Mouse (Mus musculus) heart, embryonic 15.5 days (tissue): ENCODE data around the gene Cd8b1. TPM values are rescaled to one million over a fixed set of nuclear protein-coding genes. Genes with fewer than 3 reads are reported as not detected.

ENCODE experiments used
- ATAC-seq: fragments of 200-750 bp; cut with Nextera tagmentation; replicated peaks from 2 replicates; pipeline ENCODE4 v1.8.0; 2017; ENCODE audit warnings: low read depth, moderate TSS enrichment; ENCODE audit not compliant: insufficient number of reproducible peaks, insufficient read depth, low FRiP score
- H3K27ac ChIP-seq: fragments of 300-500 bp; sonication (generic); 2 replicates; pipeline ENCODE4 v1.5.1; 2015; ENCODE audit warnings: mild to moderate bottlenecking, inconsistent platforms
- H3K27me3 ChIP-seq: fragments of 300-500 bp; sonication (generic); 2 replicates; pipeline ENCODE4 v1.6.1; 2015; ENCODE audit warnings: inconsistent platforms
- H3K36me3 ChIP-seq: fragments of 300-500 bp; sonication (generic); 2 replicates; pipeline ENCODE4 v1.6.1; 2015; ENCODE audit warnings: mild to moderate bottlenecking, inconsistent platforms
- H3K4me1 ChIP-seq: fragments of 300-500 bp; sonication (generic); replicated peaks from 2 replicates; pipeline ENCODE4 v1.6.1; 2015; ENCODE audit warnings: inconsistent platforms
- H3K4me2 ChIP-seq: fragments of 300-500 bp; sonication (generic); 2 replicates; pipeline ENCODE4 v1.6.1; 2015; ENCODE audit warnings: inconsistent platforms, mild to moderate bottlenecking, moderate library complexity
- H3K4me3 ChIP-seq: fragments of 300-500 bp; sonication (generic); 2 replicates; pipeline ENCODE4 v1.5.1; 2015; ENCODE audit warnings: mild to moderate bottlenecking, inconsistent platforms
- H3K9ac ChIP-seq: fragments of 300-500 bp; sonication (generic); 2 replicates; pipeline ENCODE4 v1.6.1; 2015; ENCODE audit warnings: mild to moderate bottlenecking, inconsistent platforms
- H3K9me3 ChIP-seq: fragments of 300-500 bp; sonication (generic); replicated peaks from 2 replicates; pipeline ENCODE4 v1.6.1; 2016; ENCODE audit warnings: inconsistent platforms
- WGBS: fragments of 180-500 bp; shearing (Covaris S2); methylation state at CpG from one replicate; pipeline ENCODE4 v1.1.7; 2015; ENCODE audit warnings: mixed read lengths; 5-methylcytosine and 5-hydroxymethylcytosine counted together
- polyA plus RNA-seq: library from polyadenylated mRNA; unstranded; fragments of >200 nt; fragmentation: Nextera tagmentation; extraction: Ambion mirVana; gene quantifications from 2 replicates; pipeline ENCODE4 v1.2.1, GENCODE M21; 2015

Cd8b1 gene
- 0.76 TPM in 1 of 2 replicates, not detected in the other for polyA plus RNA-seq

DNA sequence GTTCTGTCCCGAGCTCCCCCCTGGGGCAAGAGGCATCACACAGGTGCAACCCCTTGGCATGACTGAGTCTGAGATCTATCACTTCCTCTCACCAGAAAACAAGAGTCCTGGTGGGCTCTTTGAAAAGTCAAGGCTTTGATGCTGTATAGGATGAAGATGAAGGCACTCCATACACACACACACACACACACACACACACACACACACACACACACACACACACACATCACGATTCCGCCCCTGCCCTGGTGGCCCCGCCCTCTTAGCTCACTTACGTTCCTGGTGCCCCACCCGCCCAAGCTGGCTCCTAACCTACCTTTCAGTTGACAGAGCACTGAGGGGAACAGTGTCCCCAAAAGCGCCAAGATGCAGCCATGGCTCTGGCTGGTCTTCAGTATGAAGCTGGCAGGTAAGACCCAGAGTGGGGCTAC lies at the start of gene Cd8b1:
TSS of gene Cd8b1 (plus strand) at position 298 of the 431 bp plus-strand sequence.
- 75% methylated on average over 7 of the region's 7 CpGs for WGBS
- H3K4me3 ChIP-seq, result no peak within 1 kb of the TSS
- ATAC-seq, result no peak

GRCm38 (mm10) chr6:71273715-71274114 lies 48.9 kb upstream of the Cd8b1 start:
- no peak overlapping the region for H3K27ac ChIP-seq
- H3K36me3 ChIP-seq, result no peaks in the 10 kb centered on the region
- peaks cover 32% of the 10 kb centered on the region for H3K4me1 ChIP-seq
- H3K9ac ChIP-seq, result no peak overlapping the region
- no peaks in the 10 kb centered on the region for H3K27me3 ChIP-seq
- H3K4me2 ChIP-seq, result no peak overlapping the region
- H3K9me3 ChIP-seq, result no peaks in the 10 kb centered on the region
- no peak for ATAC-seq
- 81% methylated on average over 1 of the region's 1 CpGs for WGBS
- H3K4me3 ChIP-seq, result no peak overlapping the region

More for the DNA sequence above, at the start of gene Cd8b1:
- Histone ChIP-seq H3K4me1 (no peaks in the 10 kb centered on the region), H3K4me2 (no peak within 1 kb of the TSS), H3K27ac (no peak within 1 kb of the TSS), H3K27me3 (no peaks in the 10 kb centered on the region), H3K36me3 (no peaks in the 10 kb centered on the region), H3K9ac (no peak within 1 kb of the TSS), H3K9me3 (no peaks in the 10 kb centered on the region)

DNA sequence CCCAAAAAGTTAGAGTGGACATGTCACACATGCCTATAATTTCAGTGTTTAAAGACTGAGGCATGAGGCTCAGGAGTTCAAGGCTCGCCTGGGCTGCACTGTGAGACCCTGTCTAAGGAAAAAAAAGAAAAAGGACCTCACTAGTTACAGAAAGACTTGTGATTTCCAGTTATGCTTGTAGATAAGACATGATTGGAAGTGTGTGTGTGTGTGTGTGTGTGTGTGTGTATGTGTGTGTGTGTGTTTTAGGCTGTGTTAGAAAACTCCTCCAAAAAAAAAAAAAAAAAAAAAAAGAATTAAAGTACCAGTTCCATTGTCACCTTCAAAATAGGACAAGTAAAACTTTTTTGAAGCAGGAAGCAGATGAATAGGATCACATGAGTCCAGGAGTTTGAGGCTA lies 48.0 kb upstream of the Cd8b1 start:
- H3K36me3 ChIP-seq, result no peaks in the 10 kb centered on the region
- WGBS, result 86% methylated on average over 1 of the region's 1 CpGs
- ATAC-seq, result no peak
- H3K9ac ChIP-seq, result no peak overlapping the region
- no peaks in the 10 kb centered on the region for H3K9me3 ChIP-seq
- H3K27ac ChIP-seq, result no peak overlapping the region
- H3K4me1 ChIP-seq, result peaks cover 25% of the 10 kb centered on the region
- H3K27me3 ChIP-seq, result no peaks in the 10 kb centered on the region
- H3K4me2 ChIP-seq, result no peak overlapping the region
- no peak overlapping the region for H3K4me3 ChIP-seq

DNA sequence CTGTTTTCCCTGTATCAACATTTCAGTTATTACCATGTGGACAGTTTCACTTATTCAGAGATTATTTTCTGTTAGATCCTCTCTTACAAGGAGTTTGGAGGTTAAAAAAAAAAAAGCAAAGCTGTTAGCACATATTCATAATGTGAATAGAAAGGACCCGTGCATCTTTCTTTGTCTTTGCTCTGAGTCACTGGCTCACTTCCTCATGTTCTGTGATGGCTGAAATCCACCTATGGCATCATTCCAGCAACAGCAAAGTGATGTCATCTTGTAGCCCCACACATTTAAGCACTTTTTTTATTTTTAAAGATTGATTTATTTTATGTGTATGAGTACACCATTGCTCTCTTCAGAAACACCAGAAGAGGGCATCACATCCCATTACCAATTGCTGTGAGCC lies 43.2 kb upstream of the Cd8b1 start:
- Histone ChIP-seq H3K4me2 (no peak overlapping the region), H3K4me1 (0 out of 2 replicates have a peak, but pooled peaks cover 1% of the 10 kb centered on the region), H3K4me3 (no peak overlapping the region), H3K27ac (no peak overlapping the region), H3K9me3 (no peaks in the 10 kb centered on the region), H3K27me3 (no peaks in the 10 kb centered on the region), H3K36me3 (peaks cover 6% of the 10 kb centered on the region), H3K9ac (no peak overlapping the region)
- 42% methylated on average over 1 of the region's 1 CpGs for WGBS
- no peak for ATAC-seq

DNA sequence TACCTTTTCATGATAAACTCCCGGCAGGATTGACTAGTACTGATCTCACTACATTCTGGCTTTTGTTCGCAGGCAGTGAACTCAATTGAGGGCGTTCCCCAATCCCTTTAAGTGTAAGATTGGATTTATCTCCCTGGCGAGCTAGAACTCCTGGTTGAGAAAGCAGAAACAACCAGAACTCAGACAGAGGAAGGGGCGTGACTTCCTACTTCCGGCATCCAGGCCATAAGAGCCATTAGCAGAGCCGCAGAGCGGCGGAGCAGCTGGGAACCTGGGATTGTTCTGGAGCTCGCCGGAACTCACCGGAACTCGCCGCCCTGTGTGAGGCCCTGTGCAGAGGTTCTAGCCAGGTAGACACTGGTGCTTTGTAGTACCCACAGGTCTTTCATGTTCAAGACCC lies 29.1 kb upstream of the Cd8b1 start:
- WGBS, result 79% methylated on average over 14 of the region's 14 CpGs
- Histone ChIP-seq H3K27me3 (no peaks in the 10 kb centered on the region), H3K27ac (no peak overlapping the region), H3K36me3 (no peaks in the 10 kb centered on the region), H3K4me3 (no peak overlapping the region), H3K4me2 (no peak overlapping the region), H3K9ac (no peak overlapping the region), H3K4me1 (no peaks in the 10 kb centered on the region), H3K9me3 (no peaks in the 10 kb centered on the region)
- ATAC-seq, result no peak

DNA sequence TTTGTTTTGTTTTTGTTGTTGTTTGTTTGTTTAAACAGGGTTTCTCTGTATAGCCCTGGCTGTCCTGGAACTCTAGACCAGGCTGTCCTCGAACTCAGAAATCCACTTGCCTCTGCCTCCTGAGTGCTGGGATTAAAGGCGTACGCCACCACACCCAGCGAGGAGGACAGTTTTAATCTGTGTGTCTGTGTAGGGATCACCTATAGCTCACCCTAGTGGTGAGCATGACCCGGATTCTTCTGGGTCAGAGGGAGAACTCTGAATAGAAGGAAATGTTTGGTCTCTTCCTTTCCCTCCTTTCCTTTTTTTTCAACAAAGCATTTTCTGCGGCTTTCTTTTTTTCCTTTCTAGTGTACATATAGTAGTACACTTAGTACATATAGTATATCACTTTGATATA lies 27.3 kb upstream of the Cd8b1 start:
- no peak overlapping the region for H3K9ac ChIP-seq
- no peaks in the 10 kb centered on the region for H3K27me3 ChIP-seq
- H3K4me2 ChIP-seq, result no peak overlapping the region
- 76% methylated on average over 6 of the region's 6 CpGs for WGBS
- no peak overlapping the region for H3K4me3 ChIP-seq
- H3K36me3 ChIP-seq, result no peaks in the 10 kb centered on the region
- H3K4me1 ChIP-seq, result no peaks in the 10 kb centered on the region
- no peaks in the 10 kb centered on the region for H3K9me3 ChIP-seq
- ATAC-seq, result no peak
- H3K27ac ChIP-seq, result no peak overlapping the region

- Histone ChIP-seq H3K9me3 (no peaks in the 10 kb centered on the region), H3K9ac (no peak overlapping the region), H3K4me2 (no peak overlapping the region), H3K36me3 (no peaks in the 10 kb centered on the region), H3K27me3 (no peaks in the 10 kb centered on the region), H3K4me1 (no peaks in the 10 kb centered on the region), H3K4me3 (no peak overlapping the region), H3K27ac (no peak overlapping the region)
- ATAC-seq, result no peak
- WGBS, result 59% methylated on average over 2 of the region's 2 CpGs
Observed at GRCm38 (mm10) chr6:71298051-71298450, 24.5 kb upstream of the Cd8b1 start.

GRCm38 (mm10) chr6:71298751-71299150 lies 23.8 kb upstream of the Cd8b1 start:
- ATAC-seq, result no peak
- Histone ChIP-seq H3K36me3 (no peaks in the 10 kb centered on the region), H3K9ac (no peak overlapping the region), H3K4me2 (no peak overlapping the region), H3K9me3 (no peaks in the 10 kb centered on the region), H3K4me1 (no peaks in the 10 kb centered on the region), H3K27me3 (no peaks in the 10 kb centered on the region), H3K27ac (no peak overlapping the region), H3K4me3 (no peak overlapping the region)
- 47% methylated on average over 3 of the region's 3 CpGs for WGBS

GRCm38 (mm10) chr6:71302097-71302731 lies 20.4 kb upstream of the Cd8b1 start:
- Histone ChIP-seq H3K36me3 (no peaks in the 10 kb centered on the region), H3K27ac (no peak overlapping the region), H3K4me2 (no peak overlapping the region), H3K9me3 (no peaks in the 10 kb centered on the region), H3K27me3 (no peaks in the 10 kb centered on the region), H3K4me1 (no peaks in the 10 kb centered on the region), H3K9ac (no peak overlapping the region), H3K4me3 (no peak overlapping the region)
- ATAC-seq, result no peak
- WGBS, result 59% methylated on average over 6 of the region's 6 CpGs

DNA sequence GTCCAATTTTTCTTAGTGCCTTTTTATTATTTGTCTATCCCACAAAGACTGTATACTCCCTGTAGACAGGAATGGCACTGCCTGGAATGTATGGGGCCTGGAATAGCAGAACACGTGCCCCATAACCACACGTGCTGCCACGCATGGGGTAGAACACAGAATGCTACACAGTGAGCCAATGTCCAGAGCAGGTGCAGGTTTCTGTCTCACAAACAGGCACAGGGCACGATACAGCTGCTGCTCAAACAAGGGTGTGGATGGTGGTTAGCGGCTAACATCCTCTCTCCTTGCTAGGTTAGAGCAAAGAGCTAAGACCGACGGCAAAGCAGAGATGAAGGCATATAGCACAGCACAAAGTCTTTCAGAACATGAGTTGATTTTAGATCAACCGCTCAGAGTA lies 15.1 kb upstream of the Cd8b1 start:
- ATAC-seq, result no peak
- no peak overlapping the region for H3K27ac ChIP-seq
- no peaks in the 10 kb centered on the region for H3K27me3 ChIP-seq

DNA sequence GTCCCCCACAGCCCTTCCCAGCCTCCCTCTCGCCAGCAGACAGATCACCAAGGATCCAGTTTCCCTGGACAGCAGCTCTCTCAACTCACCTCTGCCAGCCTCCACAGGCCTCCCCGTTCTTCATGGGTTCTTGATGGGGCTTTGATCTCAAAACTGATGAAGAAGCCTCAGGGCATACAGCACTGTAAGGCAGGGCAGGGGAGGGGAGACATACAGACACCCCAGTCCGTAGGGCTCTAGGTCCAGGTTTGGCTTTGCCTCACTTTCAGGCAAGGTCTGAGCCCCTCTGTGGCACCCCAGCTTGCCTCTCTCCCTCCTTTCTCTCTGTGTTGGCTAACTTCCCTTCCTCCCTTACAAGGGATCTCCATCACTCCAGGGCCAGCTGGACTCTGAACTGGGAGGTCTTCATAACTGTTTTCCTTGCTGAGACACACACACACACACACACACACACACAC lies 733 bp upstream of the Cd8b1 start, which contains the start of gene Smyd1:
TSS of gene Smyd1 (minus strand) at position 408 of the 458 bp plus-strand sequence.
- Histone ChIP-seq H3K9me3 (no peaks in the 10 kb centered on the region), H3K36me3 (no peaks in the 10 kb centered on the region), H3K4me2 (no peak within 1 kb of the TSS), H3K27me3 (no peaks in the 10 kb centered on the region), H3K4me3 (no peak within 1 kb of the TSS), H3K9ac (no peak within 1 kb of the TSS), H3K27ac (no peak within 1 kb of the TSS), H3K4me1 (no peaks in the 10 kb centered on the region)
- no peak for ATAC-seq
- WGBS, result 74% methylated on average over 3 of the region's 3 CpGs

More for the DNA sequence above, 15.1 kb upstream of the Cd8b1 start:
- H3K4me1 ChIP-seq, result no peaks in the 10 kb centered on the region
- WGBS, result 83% methylated on average over 8 of the region's 8 CpGs
- no peak overlapping the region for H3K9ac ChIP-seq
- H3K9me3 ChIP-seq, result no peaks in the 10 kb centered on the region
- no peak overlapping the region for H3K4me2 ChIP-seq
- no peaks in the 10 kb centered on the region for H3K36me3 ChIP-seq
- no peak overlapping the region for H3K4me3 ChIP-seq

DNA sequence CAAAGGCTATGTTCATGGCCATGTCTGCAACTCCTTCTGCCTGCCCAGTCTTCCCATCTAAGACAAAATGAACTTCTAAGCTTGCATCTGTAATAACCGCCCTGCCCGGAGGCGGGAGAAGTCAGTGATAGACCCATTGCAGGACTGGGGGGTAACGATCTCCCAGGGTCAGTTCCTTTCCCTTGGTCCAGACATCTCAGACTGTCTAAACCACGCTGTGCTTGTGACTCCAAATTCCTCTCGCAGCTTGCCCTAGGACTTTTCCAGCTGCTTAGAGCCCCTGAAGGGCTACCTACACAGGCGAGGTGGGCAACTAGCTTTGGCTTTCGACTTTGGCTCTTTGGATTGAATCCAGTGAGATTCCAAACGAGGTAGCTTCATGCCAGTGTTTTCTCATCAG lies 2.2 kb downstream of the Cd8b1 start:
- Histone ChIP-seq H3K27ac (no peak overlapping the region), H3K4me1 (no peaks in the 10 kb centered on the region), H3K4me3 (no peak overlapping the region), H3K27me3 (no peaks in the 10 kb centered on the region), H3K9me3 (no peaks in the 10 kb centered on the region), H3K9ac (no peak overlapping the region), H3K36me3 (no peaks in the 10 kb centered on the region), H3K4me2 (no peak overlapping the region)
- ATAC-seq, result no peak
- WGBS, result 82% methylated on average over 9 of the region's 9 CpGs
